8 mouse cellular contexts compared by ENCODE assay signal in the genomic region with DNA sequence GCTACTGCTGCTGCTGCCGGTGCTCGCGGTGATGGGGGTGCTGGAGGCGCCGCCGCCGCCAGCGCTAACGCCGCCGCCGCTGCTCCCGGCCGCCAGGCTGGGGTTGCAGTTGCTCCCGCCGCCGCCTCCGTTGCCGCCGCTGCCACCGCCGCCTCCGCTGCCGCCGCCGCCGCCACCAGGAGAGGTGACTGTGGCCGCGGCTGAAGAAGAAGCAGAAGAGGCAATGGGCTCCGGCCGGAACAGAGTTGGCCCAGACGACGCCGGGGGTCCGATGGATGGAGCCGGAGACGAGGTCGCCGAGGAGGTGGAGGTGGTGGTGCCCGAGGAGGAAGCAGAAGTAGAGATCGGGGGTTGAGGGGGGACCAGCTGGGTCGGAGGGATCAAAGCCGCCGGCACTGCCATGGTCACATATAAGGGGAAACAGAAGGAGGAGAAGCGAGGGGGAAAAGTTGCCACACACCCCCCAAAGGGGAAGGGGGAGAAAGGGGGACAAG. TPM values are rescaled to one million over a fixed set of nuclear protein-coding genes. Genes with fewer than 3 reads are reported as not detected.
DNase-seq lines count a peak whose midpoint lies in the region; ATAC-seq and TF ChIP-seq lines count a peak whose summit lies in the region.

No protein-coding gene starts in this region.

- no peaks in the 10 kb centered on the region; the same call in 1 of the 2 replicates for H3K27me3 ChIP-seq in cerebellum, adult 2 months (ENCODE audit: control insufficient read depth, insufficient read depth, low read length)
- no peaks in the 10 kb centered on the region for H3K27me3 ChIP-seq in neural tube, embryonic 14.5 days (ENCODE audit: control insufficient read depth, insufficient read depth, low read length)

- H3K9ac ChIP-seq in neural tube, embryonic 14.5 days (replicated peaks; ENCODE audit: low read depth, low read length), result peak overlapping the region; percentile 74

- no peaks in the 10 kb centered on the region for H3K9me3 ChIP-seq in neural tube, embryonic 14.5 days (ENCODE audit: control insufficient read depth, low read length)

- DNase-seq in cerebellum, adult 2 months, result peak; percentile 23 to 53
- no peak for DNase-seq in cerebellum, adult 11-12 months
- DNase-seq in kidney, adult 11 months, result peak; percentile 33
- peak; percentile 17 to 22 for DNase-seq in lung, adult 18-20 months
- peak; percentile 18 to 23 for DNase-seq in thymus, postnatal 36 days

- H3K4me2 ChIP-seq in neural tube, embryonic 14.5 days (ENCODE audit: low read depth, low read length), result peak overlapping the region; percentile 58

- no peaks in the 10 kb centered on the region for H3K36me3 ChIP-seq in neural tube, embryonic 14.5 days (ENCODE audit: control insufficient read depth, insufficient read depth, low read length)

- TF ChIP-seq CTCF in cerebellum, adult 2 months (IDR thresholded peaks at IDR 0.05; ENCODE audit: borderline replicate concordance, insufficient read depth, low read depth, low read length), result no peak

- H3K27ac ChIP-seq in cerebellum, adult 2 months (ENCODE audit: insufficient read depth, low read length), result peak overlapping the region; percentile 28; the same call in 1 of the 2 replicates
- H3K27ac ChIP-seq in neural tube, embryonic 14.5 days (ENCODE audit: low read depth, low read length), result peak overlapping the region; percentile 88

- WGBS in cerebellum, adult 2 months, result under 1% methylated on average over 45 of the region's 45 CpGs
- WGBS in neural tube, embryonic 14.5 days, result under 1% methylated on average over 43 of the region's 45 CpGs

- peak; percentile 37 for ATAC-seq in common myeloid progenitor, adult 5-6 weeks (replicated peaks; ENCODE audit: low read depth, poor library complexity, severe bottlenecking)
- ATAC-seq in granulocyte monocyte progenitor cell, adult 5-6 weeks (replicated peaks; ENCODE audit: poor library complexity, severe bottlenecking), result peak; percentile 57
- peak; percentile 19 for ATAC-seq in neural tube, embryonic 14.5 days (ENCODE audit: low read depth)

- TF ChIP-seq POLR2A in cerebellum, adult 2 months (IDR thresholded peaks at IDR 0.05; ENCODE audit: borderline replicate concordance, insufficient read depth, low read length), result no peak

- H3K4me1 ChIP-seq in cerebellum, adult 2 months (ENCODE audit: control insufficient read depth, insufficient read depth, low read length), result no peaks in the 10 kb centered on the region
- peaks cover 3% of the 10 kb centered on the region; the same call in 1 of the 2 replicates for H3K4me1 ChIP-seq in neural tube, embryonic 14.5 days (ENCODE audit: control insufficient read depth, insufficient read depth, low read length)

- peak overlapping the region; percentile 53 for H3K4me3 ChIP-seq in cerebellum, adult 2 months (replicated peaks; ENCODE audit: insufficient read depth, low read depth, low read length)
- H3K4me3 ChIP-seq in neural tube, embryonic 14.5 days (ENCODE audit: low read depth, low read length), result peak overlapping the region; percentile 88

RNA-seq across cellular contexts. Expression of a gene that starts 0.6 kb away (rescaled TPM):
- 7.0 and 7.4 TPM in 2 replicates for polyA plus RNA-seq in cerebellum, adult 2 months (2012; rRNA removed)
- 23.5 and 36.8 TPM in 2 replicates for total RNA-seq in common myeloid progenitor, adult 5-6 weeks (2017)
- total RNA-seq in granulocyte monocyte progenitor cell, adult 5-6 weeks (2014; fragmentation: Nextera tagmentation), result 12.9 and 16.9 TPM in 2 replicates
- total RNA-seq in granulocyte monocyte progenitor cell, adult 5-6 weeks (2017), result 7.1 and 9.9 TPM in 2 replicates
- polyA plus RNA-seq in neural tube, embryonic 14.5 days (2014; fragmentation: Nextera tagmentation; extraction: Ambion mirVana), result 23.0 and 24.8 TPM in 2 replicates
